In the genomic region with DNA sequence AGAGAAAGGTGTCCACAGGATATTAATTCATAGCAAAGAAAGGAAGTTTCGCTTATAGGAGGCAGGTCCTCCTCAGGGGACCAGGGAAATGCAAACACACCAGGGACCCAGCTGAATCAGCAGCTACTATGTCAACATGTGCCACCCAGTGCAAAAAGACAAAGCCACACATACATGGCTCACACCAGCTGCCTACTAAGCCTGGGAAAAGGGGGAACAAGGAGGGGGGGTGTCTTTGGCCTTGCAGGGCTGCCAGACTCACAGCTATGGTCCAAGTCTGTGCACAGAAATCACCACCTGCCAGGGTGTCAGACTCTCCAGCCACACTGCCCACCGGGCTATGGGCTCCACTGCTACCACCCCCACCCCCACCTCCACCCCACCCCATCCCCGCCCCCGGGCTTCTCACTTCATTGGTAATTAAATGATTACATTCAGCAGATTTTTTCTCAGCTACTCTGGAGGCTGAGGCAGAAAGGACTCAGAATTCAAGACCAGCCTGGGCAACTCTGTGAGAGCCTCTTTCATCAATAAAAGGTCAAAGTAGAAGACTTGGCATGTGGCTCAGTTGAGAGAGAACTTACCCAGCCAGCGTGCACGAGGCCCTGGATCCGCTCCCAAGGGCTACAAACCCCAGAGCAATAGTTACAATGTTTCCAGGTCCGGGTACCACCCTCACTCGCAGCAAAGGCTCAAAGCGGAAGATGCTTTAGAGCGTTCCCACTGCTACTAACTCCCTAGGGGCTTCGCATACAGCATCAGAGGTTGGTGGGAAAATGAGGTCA, we compare ENCODE assay signal across 11 mouse cellular contexts. TPM values are rescaled to one million over a fixed set of nuclear protein-coding genes. Genes with fewer than 3 reads are reported as not detected.
DNase-seq lines count a peak whose midpoint lies in the region; ATAC-seq lines count a peak whose summit lies in the region.
"Had no signal": no experiment of that assay in that cellular context is flagged by ENCODE, and none has a peak within 500 bp of the region (broad histone marks: within the 10 kb centered on the region; RNA-seq: fewer than 3 reads in every experiment).

No protein-coding gene starts in this region.

- H3K36me3 ChIP-seq in neural tube, embryonic 11.5 days (ENCODE audit: control insufficient read depth, insufficient read depth, low read length), result no peaks in the 10 kb centered on the region
- H3K36me3 ChIP-seq in midbrain, embryonic 11.5 days (ENCODE audit: control insufficient read depth, insufficient read depth, low read length), result no peaks in the 10 kb centered on the region

- 50% methylated on average over 12 of the region's 12 CpGs for WGBS in neural tube, embryonic 11.5 days
- 65% methylated on average over 12 of the region's 12 CpGs for WGBS in midbrain, embryonic 11.5 days

- H3K9ac ChIP-seq in neural tube, embryonic 11.5 days (ENCODE audit: low read length), result no peak overlapping the region
- peak overlapping the region; percentile 9; the same call in 1 of the 2 replicates for H3K9ac ChIP-seq in midbrain, embryonic 11.5 days (ENCODE audit: low read length)

- peaks cover 63% of the 10 kb centered on the region for H3K4me1 ChIP-seq in neural tube, embryonic 11.5 days (ENCODE audit: control insufficient read depth, insufficient read depth, low read length)
- peaks cover 65% of the 10 kb centered on the region for H3K4me1 ChIP-seq in midbrain, embryonic 11.5 days (ENCODE audit: control insufficient read depth, insufficient read depth, low read length)

- no peak overlapping the region; the same call in 1 of the 2 replicates for H3K4me2 ChIP-seq in neural tube, embryonic 11.5 days (ENCODE audit: low read depth)
- H3K4me2 ChIP-seq in midbrain, embryonic 11.5 days, result no peak overlapping the region

- no peaks in the 10 kb centered on the region for H3K9me3 ChIP-seq in neural tube, embryonic 11.5 days (ENCODE audit: control insufficient read depth, low read length)
- H3K9me3 ChIP-seq in midbrain, embryonic 11.5 days (ENCODE audit: control insufficient read depth, low read length), result no peaks in the 10 kb centered on the region

- no peak overlapping the region for H3K4me3 ChIP-seq in neural tube, embryonic 11.5 days (ENCODE audit: low read depth, low read length)
- no peak overlapping the region for H3K4me3 ChIP-seq in midbrain, embryonic 11.5 days (ENCODE audit: low read depth, low read length)

- DNase-seq in adrenal gland, adult 2 months, result peak; percentile 74
- DNase-seq in adrenal gland, adult 18-20 months (ENCODE audit: low spot score in 2 of 2), result no peak
- DNase-seq in neural tube, embryonic 11.5 days (ENCODE audit: low spot score), result no peak
- DNase-seq in neural tube, embryonic 10.5 days (ENCODE audit: extremely low spot score, low spot score), result no peak
- DNase-seq in midbrain, embryonic 11.5 days (ENCODE audit: low spot score, missing footprints), result no peak
- no peak for DNase-seq in cerebellum, adult 8-10 months
- no peak for DNase-seq in heart, adult 18-20 months
- DNase-seq in cerebellum, postnatal 14 days, result no peak
- DNase-seq: cerebellum, adult 2 months; lung, adult 18-20 months; thymus, postnatal 36 days had no signal

- H3K27ac ChIP-seq in neural tube, embryonic 11.5 days (ENCODE audit: low read depth, low read length), result peak overlapping the region; percentile 47; the same call in 1 of the 2 replicates
- H3K27ac ChIP-seq in midbrain, embryonic 11.5 days (ENCODE audit: low read depth, low read length), result peak overlapping the region; percentile 55

- no peaks in the 10 kb centered on the region for H3K27me3 ChIP-seq in neural tube, embryonic 11.5 days (ENCODE audit: control insufficient read depth, insufficient read depth, low read length)
- H3K27me3 ChIP-seq in midbrain, embryonic 11.5 days (ENCODE audit: control insufficient read depth, insufficient read depth, low read length), result no peaks in the 10 kb centered on the region

- no peak for ATAC-seq in neural tube, embryonic 11.5 days (ENCODE audit: insufficient read depth, low FRiP score, low TSS enrichment)
- peak; percentile 38 for ATAC-seq in midbrain, embryonic 11.5 days (ENCODE audit: low FRiP score)

RNA-seq across cellular contexts. Expression of a gene that starts 6.0 kb away (rescaled TPM):
- total RNA-seq in adrenal gland, adult 2 months (2021), result 100 to 1,000 TPM; 149 to 340 TPM
- 183 and 229 TPM in 2 replicates for polyA plus RNA-seq in adrenal gland, adult 2 months (2012; rRNA removed)
- total RNA-seq in adrenal gland, adult 18-20 months (2021), result 100 to 1,000 TPM; 195 to 242 TPM
- polyA plus RNA-seq in neural tube, embryonic 11.5 days (2014; fragmentation: Nextera tagmentation; extraction: Ambion mirVana), result 23.6 and 24.3 TPM in 2 replicates
- polyA plus RNA-seq in midbrain, embryonic 11.5 days (2014; fragmentation: Nextera tagmentation; extraction: Ambion mirVana), result 13.4 and 14.7 TPM in 2 replicates
- 10 to 100 TPM; 65.9 to 68.9 TPM for total RNA-seq in heart, adult 18-20 months (2021)
